Mouse (Mus musculus): ENCODE results near the gene Rdh16f1.

DNA sequence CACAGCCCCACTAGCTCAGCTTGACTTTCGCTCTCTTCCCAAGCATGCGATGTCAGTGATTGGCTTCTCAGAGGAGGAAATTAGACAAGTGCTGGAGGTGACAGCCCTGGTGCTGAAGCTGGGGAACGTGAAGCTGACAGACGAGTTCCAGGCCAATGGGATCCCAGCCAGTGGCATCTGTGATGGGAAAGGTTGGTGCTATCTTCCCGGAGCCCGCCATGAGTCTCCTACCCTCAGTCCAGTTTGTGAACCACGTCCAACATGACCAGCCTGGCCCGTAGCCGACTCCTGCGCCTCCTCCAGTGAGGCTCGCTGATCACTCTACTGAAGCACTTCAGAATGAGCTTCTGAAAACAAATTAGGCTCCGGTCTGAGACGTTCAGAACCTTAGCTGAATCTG lies 49.3 kb upstream of the Rdh16f1 start:
- TF ChIP-seq CTCF (IDR thresholded peaks at IDR 0.05) (no peak), POLR2A (IDR thresholded peaks at IDR 0.05; ENCODE audit: insufficient read depth, low read depth, low read length) (no peak), EP300 (IDR thresholded peaks at IDR 0.05; ENCODE audit: insufficient read depth, low read depth, low read length) (no peak)

Data from heart, adult 2 months (tissue).